Mouse (Mus musculus): ENCODE data around the gene Manba.

The Manba gene

DNA sequence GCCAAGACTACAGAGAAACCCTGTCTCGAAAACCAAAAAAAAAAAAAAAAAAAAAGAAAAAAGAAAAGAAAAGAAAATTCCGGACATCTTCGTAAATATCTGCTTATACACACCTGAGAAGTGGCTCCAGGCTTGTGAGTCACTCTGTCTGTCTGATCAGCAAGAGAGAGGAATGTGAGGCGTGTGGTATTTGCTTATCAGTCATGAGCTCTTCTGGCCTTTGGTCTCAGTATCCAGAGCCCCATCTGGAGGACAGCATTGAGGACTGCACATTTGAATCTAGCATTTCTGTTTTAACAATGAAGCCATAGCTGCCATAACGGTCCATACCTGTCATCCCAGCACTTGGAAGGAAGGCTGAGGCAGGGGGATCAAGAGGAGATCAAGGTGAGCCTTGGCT, 48.7 kb downstream of the Manba start:
- no peak for DNase-seq

DNA sequence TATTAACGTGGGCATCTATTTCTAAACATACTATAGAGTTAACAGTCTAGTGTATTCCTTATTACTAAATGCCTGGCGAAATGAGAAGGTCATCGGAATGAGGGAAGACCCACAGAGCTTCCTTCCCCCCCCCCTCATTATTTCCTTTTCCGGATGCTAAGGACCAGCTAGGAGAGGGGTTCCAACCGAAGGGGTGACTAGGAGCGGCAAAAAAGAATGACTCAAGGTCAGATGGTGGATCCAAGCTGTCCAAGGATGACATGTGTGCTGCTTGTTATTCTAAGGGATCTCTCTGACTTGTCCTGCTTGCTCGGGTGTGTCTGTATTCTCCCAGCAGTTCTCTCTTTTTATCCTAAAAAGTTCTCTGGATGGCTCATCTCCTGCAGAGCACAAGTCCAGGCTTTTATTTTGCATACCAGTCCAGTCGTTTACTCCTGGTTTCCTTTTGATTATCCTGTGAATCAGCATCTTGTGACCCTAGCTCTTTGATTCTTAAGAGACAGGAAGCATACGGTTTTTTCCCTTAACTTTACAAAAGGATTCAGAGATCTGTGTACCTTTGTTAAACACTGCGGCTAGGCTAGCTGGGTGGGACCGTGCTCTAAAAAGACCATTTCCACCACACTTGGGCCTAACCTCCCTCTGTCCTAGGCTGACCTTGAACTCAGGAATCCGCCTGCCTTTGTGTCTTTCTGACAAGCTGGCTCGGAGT, 61.0 kb downstream of the Manba start:
- no peak for DNase-seq

GRCm38 (mm10) chr3:135547298-135547697, 61.9 kb downstream of the Manba start:
- DNase-seq: no peak

DNA sequence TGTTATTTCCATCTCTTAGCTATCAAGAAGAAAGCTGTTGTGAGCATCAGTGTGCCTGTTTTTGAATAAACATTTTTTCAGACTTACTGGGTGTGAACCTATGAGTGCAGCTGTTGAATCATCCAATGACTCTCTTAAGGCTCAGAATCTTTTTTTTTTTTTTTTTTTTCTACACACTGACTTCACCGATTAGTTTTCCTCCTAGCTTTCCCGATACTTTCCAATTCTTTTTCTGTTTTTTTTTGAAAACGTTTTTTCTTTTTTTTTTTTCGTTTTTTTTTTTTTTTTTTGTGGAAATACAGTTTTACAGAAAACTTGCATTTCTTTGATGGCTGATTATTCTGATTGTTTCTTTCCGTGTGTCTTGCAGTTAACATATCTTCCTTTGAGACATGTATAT, 67.5 kb downstream of the Manba start:
- DNase-seq: no peak

DNA sequence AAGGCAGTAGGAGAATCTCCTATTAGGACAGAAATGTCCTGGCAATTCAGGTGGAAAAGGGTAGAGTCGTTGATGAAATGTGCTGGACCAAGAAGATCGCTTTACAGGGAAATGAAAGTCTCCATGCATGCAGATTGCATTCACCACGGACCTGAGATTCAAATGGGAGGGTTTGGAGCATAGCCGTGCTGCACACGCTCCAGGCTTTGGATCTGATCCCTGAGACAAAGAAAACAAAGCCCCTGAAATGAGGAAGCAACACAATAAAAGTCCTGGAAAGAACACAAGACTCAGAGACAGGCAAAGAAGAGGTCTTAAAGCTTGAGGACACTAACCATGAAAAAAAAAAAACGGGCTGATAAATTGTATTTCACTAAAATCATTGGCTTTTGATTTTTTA, 69.8 kb downstream of the Manba start:
- no peak for DNase-seq

- DNase-seq: peak; percentile 10 to 22
Observed at GRCm38 (mm10) chr3:135556052-135556587, 70.7 kb downstream of the Manba start.

DNA sequence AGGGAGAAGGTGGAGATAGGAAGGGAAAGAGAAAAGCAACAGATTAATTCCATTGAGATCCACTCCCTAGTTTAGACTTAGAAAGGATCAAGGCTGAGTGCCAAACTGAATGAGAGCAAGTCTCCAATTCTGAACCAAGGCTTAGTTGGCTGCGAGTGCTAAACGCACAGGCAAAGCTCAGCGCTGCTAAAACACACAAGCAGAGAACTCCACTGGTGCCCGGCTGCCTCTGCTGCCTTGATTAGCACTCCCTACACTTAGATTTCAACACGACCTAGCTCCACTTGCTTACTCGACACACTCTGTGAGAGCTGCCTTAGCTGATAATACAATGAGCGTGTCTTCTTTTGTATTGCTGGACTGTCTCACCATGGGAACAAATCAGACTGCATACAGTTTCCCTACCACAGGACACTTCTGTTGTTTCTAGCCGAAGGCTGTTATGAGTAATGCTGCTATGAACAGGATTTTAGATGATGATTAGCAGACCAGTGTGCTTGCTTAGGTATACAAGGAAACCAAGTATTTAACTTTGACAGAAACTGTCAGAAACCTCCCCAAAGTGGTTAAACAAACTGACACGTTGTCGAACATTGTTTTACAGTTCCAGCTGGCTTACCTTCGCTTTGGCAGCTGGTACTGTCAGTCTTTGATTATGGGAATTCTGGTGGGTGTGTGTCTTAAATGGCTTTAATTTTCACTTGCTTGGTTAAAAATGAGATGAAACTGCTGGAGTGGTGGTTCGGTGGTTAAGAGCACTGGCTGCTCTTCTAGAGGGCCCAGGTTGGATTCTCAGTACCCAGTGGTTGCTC, 71.6 kb downstream of the Manba start:
- DNase-seq: no peak

- no peak for DNase-seq
Observed at GRCm38 (mm10) chr3:135562036-135562435, 76.6 kb downstream of the Manba start.

DNA sequence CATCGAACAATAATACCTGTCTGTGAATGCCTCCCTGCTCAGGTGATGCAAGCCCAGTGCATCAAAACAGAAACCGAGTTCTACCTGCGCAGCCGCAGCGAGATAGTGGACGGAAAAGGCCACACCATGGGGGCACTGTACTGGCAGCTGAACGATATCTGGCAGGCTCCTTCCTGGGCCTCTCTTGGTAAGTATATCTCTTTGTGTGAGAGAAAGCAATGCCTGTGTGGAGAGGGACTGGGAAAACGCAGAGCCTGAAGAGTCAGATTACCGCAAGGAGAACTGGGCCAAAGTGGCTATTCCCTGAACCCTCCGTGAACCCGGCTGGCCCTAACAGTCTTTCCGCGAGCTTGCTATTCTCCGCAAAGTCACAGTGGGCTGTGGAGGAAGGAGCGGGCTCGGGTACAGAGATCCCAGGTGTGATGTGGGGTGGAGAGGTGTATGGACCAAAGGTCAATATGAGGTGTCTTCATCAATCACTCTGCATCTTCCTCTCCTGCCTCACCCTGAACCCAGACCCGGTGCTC, 77.8 kb downstream of the Manba start:
- DNase-seq: no peak

DNA sequence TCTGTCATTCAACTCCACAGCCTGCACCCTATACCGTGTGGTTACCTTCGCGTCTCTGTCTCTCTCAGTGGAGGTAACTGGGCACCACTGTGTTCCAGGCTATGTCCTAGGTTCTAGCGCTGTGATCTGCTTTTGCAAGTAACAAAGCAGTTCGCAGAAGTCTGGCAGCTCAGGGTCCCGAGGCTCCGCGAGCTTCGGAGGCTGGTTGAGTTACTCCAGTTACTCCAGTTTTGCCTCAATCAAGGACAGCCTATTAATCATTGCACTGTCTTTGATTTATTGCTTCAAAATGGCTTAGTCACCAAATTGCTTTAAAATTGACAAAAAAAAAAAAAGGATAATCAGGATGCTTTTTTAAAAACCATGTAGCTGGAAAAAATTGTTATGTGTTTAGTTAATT, 79.3 kb downstream of the Manba start:
- DNase-seq: no peak

GRCm38 (mm10) chr3:135565306-135565705, 79.9 kb downstream of the Manba start:
- DNase-seq: peak; percentile 48 to 58

DNA sequence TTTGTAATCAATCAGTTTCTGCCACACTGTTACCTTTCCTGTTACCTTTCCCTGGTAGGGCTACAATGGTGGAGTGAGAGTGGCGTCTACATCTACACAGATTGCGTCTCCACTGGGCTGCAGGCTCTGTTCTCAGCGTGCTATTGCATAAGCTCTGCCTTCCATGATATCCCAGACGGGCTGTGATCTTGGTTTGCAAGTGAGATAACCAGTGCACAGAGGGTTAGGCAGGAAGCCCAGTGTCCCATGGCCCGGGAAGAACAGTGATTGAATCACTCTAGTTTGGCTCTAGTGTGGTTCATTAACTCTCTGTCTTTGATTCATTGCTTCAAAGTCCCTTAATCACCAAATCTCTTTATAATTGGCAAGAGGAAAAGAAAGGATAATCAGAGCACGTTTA, 82.5 kb downstream of the Manba start:
- DNase-seq: no peak

GRCm38 (mm10) chr3:135568633-135569032, 83.2 kb downstream of the Manba start:
- no peak for DNase-seq

GRCm38 (mm10) chr3:135571540-135571939, 86.1 kb downstream of the Manba start:
- DNase-seq: no peak

DNA sequence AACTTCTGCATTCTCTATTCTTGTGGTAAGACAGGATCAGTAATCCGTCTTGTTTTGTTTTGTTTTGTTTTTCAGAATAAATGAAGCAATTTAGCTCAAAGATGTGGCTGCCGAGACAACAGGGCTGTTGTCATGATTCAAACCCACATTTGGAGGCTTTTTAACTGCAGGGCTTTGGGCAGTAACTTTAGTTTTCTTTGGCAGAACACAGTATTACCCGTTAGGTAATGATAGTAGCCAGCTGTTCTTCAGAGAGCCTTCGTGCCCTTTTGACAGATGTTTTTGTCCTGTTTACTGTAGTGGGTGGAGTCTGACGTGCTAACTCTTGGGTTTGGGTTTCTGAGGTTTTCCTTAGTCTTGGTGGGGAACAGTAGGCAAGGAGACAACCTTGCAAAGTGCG, 87.6 kb downstream of the Manba start:
- DNase-seq: no peak

DNA sequence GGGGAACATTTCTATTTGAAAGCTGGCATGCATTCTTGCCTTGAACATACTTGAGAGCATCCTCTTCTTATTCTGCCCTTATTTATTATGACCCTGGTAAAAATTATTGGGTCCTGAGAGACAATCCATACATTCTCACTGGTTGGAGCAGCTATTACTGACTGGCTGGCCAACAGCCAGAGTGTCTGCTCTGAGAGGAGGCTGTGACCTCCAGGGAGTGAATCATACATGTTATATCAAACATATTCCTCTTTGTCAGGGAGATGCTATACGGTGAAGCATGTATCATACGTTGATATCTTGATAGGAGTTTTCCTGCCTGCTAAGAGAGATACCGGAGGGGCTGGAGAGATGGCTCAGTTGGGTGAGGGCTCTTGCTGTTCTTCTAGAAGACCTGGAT, 89.7 kb downstream of the Manba start:
- DNase-seq: no peak

- DNase-seq: no peak
Observed at GRCm38 (mm10) chr3:135578588-135579140, 93.3 kb downstream of the Manba start.

GRCm38 (mm10) chr3:135579179-135579578, 93.8 kb downstream of the Manba start:
- peak; percentile 43 to 52 for DNase-seq

DNA sequence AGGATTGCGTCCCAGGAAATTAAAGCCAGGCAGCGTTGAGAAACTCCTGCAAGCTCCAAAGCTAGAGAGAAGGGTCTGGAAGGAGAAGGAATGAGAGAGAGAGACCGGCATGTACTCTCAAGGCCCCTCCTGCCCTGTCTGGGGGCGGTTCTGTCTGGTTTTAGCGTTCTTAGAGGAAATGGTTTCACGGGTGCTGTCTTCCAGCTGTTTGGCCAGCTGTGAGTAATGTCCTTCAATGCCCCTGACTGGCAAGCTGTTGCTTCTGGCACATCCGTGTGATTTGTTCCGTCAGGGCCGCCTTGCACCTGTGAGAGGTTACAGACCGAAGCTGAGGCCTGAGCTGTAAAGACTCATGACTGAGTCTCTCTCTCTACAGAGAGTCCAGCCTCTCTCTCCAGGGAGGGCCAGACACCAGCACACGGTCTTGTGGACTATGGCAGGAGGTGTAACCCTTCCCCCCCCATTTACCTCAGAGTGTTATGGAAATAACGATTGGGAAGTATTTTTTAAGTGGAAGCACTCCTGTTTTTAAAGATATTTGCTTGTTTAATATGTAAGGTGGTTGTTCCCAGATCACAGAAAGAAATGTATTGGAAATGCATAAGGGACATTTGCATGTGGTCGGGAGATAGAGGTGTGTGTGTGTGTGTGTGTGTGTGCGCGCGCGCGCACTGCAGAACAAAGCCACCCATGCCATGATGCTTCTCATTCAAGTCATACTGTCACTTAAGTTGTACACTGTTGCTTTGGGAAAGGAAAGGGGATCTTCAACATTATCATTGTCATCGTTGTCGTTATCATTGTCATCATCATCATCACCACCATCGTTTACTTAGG, 95.2 kb downstream of the Manba start:
- peak; percentile 51 to 56 for DNase-seq

- DNase-seq: peak; percentile 48 to 51
Observed at GRCm38 (mm10) chr3:135581606-135582117, 96.3 kb downstream of the Manba start.

GRCm38 (mm10) chr3:135582246-135582645, 96.8 kb downstream of the Manba start:
- no peak for DNase-seq

GRCm38 (mm10) chr3:135585482-135585881, 100.1 kb downstream of the Manba start:
- no peak for DNase-seq

All from B cell, adult 2 months (primary cell).